Mouse (Mus musculus) gonadal fat pad, adult 2 months (tissue): ENCODE data around the gene Usp44. TPM values are rescaled to one million over a fixed set of nuclear protein-coding genes. Genes with fewer than 3 reads are reported as not detected.

ENCODE experiments used
- polyA plus RNA-seq: library from polyadenylated mRNA; depleted of rRNA; stranded (reverse); fragments of >200 nt; gene quantifications from 2 replicates; pipeline ENCODE4 v1.2.3, GENCODE M21; 2012; rRNA removed

Gene Usp44
- polyA plus RNA-seq, 1 experiment: 0.38 TPM

Other genes starting within 250 kb of the Usp44 start
- gene Snrpf, start 241.8 kb upstream of the Usp44 start, polyA plus RNA-seq: 12.8 and 21.0 TPM in 2 replicates
- gene Ntn4, start 190.9 kb upstream of the Usp44 start, polyA plus RNA-seq: 6.7 and 7.6 TPM in 2 replicates
- 37.9 and 41.1 TPM in 2 replicates for gene Metap2, start 65.5 kb downstream of the Usp44 start, polyA plus RNA-seq
- gene Vezt, start 204.3 kb downstream of the Usp44 start, polyA plus RNA-seq: 15.8 and 18.7 TPM in 2 replicates
- gene Fgd6, start 204.4 kb downstream of the Usp44 start, polyA plus RNA-seq: 2.1 and 2.3 TPM in 2 replicates